Mouse (Mus musculus): ENCODE data around the gene Idi2. TPM values are rescaled to one million over a fixed set of nuclear protein-coding genes. Genes with fewer than 3 reads are reported as not detected.
"Not testable (repeated sequence)": the region's sequence is repeated elsewhere in the genome, so short reads cannot be mapped to it uniquely, and the experiment has no call there.

Gene Idi2
- total RNA-seq (2012; rRNA removed) (not detected in 2 replicates), polyA plus RNA-seq (2012; ENCODE audit: insufficient read depth in 1 of 2, insufficient read length in 2 of 2, low read depth in 1 of 2, low replicate concordance in 2 of 2, missing spikeins in 1 of 2) (under 1 TPM in 1 of 2 experiments, not detected in 1; 0.07 TPM)

- not testable (repeated sequence) for H3K4me3 ChIP-seq (ENCODE audit: control insufficient read depth in 1 of 2, insufficient read depth in 1 of 2, low read depth in 2 of 2, low read length in 2 of 2); H3K4me1 ChIP-seq (ENCODE audit: control insufficient read depth in 1 of 2, insufficient read depth in 2 of 2, low read length in 2 of 2); H3K9ac ChIP-seq (ENCODE audit: control insufficient read depth, low read depth, low read length, poor library complexity, severe bottlenecking); H3K36me3 ChIP-seq (ENCODE audit: control insufficient read depth in 1 of 2, insufficient read depth in 2 of 2, low read length in 2 of 2); H3K9me3 ChIP-seq (replicated peaks; ENCODE audit: insufficient read depth, low read length); DNase-seq (ENCODE audit: low read depth, low spot score); H3K79me2 ChIP-seq (ENCODE audit: control insufficient read depth, insufficient read depth, low read length, poor library complexity); H3K27ac ChIP-seq (ENCODE audit: control insufficient read depth, low read depth, low read length); H3K27me3 ChIP-seq (ENCODE audit: control insufficient read depth in 1 of 2, insufficient read depth in 2 of 2, low read length in 2 of 2)
These were observed at the start of gene Idi2 for GRCm38 (mm10) chr13:8952563-8952962. Gene Idi2 (plus strand): TSS chr13:8952863.

- not testable (repeated sequence) for H3K27ac ChIP-seq (ENCODE audit: control insufficient read depth, low read depth, low read length); H3K4me1 ChIP-seq (ENCODE audit: control insufficient read depth in 1 of 2, insufficient read depth in 2 of 2, low read length in 2 of 2); H3K4me3 ChIP-seq (ENCODE audit: control insufficient read depth in 1 of 2, insufficient read depth in 1 of 2, low read depth in 2 of 2, low read length in 2 of 2); H3K9ac ChIP-seq (ENCODE audit: control insufficient read depth, low read depth, low read length, poor library complexity, severe bottlenecking); H3K9me3 ChIP-seq (replicated peaks; ENCODE audit: insufficient read depth, low read length); DNase-seq (ENCODE audit: low read depth, low spot score); H3K36me3 ChIP-seq (ENCODE audit: control insufficient read depth in 1 of 2, insufficient read depth in 2 of 2, low read length in 2 of 2); H3K27me3 ChIP-seq (ENCODE audit: control insufficient read depth in 1 of 2, insufficient read depth in 2 of 2, low read length in 2 of 2); H3K79me2 ChIP-seq (ENCODE audit: control insufficient read depth, insufficient read depth, low read length, poor library complexity)
These were observed 46.7 kb upstream of the Idi2 start for GRCm38 (mm10) chr13:8905986-8906385.

- not testable (repeated sequence) for H3K27me3 ChIP-seq (ENCODE audit: control insufficient read depth in 1 of 2, insufficient read depth in 2 of 2, low read length in 2 of 2); H3K4me1 ChIP-seq (ENCODE audit: control insufficient read depth in 1 of 2, insufficient read depth in 2 of 2, low read length in 2 of 2); DNase-seq (ENCODE audit: low read depth, low spot score); H3K9ac ChIP-seq (ENCODE audit: control insufficient read depth, low read depth, low read length, poor library complexity, severe bottlenecking); H3K79me2 ChIP-seq (ENCODE audit: control insufficient read depth, insufficient read depth, low read length, poor library complexity); H3K9me3 ChIP-seq (replicated peaks; ENCODE audit: insufficient read depth, low read length); H3K27ac ChIP-seq (ENCODE audit: control insufficient read depth, low read depth, low read length); H3K4me3 ChIP-seq (ENCODE audit: control insufficient read depth in 1 of 2, insufficient read depth in 1 of 2, low read depth in 2 of 2, low read length in 2 of 2); H3K36me3 ChIP-seq (ENCODE audit: control insufficient read depth in 1 of 2, insufficient read depth in 2 of 2, low read length in 2 of 2)
These were observed 38.8 kb upstream of the Idi2 start for GRCm38 (mm10) chr13:8913890-8914289.

- H3K4me1 ChIP-seq (ENCODE audit: control insufficient read depth in 1 of 2, insufficient read depth in 2 of 2, low read length in 2 of 2) = no peaks in the 10 kb centered on the region
- H3K4me3 ChIP-seq (ENCODE audit: control insufficient read depth in 1 of 2, insufficient read depth in 1 of 2, low read depth in 2 of 2, low read length in 2 of 2) = no peak overlapping the region
- H3K9ac ChIP-seq (ENCODE audit: control insufficient read depth, low read depth, low read length, poor library complexity, severe bottlenecking) = no peak overlapping the region
- no peaks in the 10 kb centered on the region for H3K79me2 ChIP-seq (ENCODE audit: control insufficient read depth, insufficient read depth, low read length, poor library complexity)
- TF ChIP-seq USF1 (IDR thresholded peaks at IDR 0.05; ENCODE audit: low read depth, low read length) (no peak), MAZ (IDR thresholded peaks at IDR 0.05; ENCODE audit: low read depth, low read length) (no peak), MYC (IDR thresholded peaks at IDR 0.05; ENCODE audit: low read depth, low read length) (no peak), RCOR1 (IDR thresholded peaks at IDR 0.05; ENCODE audit: low read depth, low read length) (no peak)
- peaks cover 0 to 7% of the 10 kb centered on the region in 2 experiments; a peak in 2 of 4 replicates for H3K27me3 ChIP-seq (ENCODE audit: control insufficient read depth in 1 of 2, insufficient read depth in 2 of 2, low read length in 2 of 2)
- no peak overlapping the region for H3K27ac ChIP-seq (ENCODE audit: control insufficient read depth, low read depth, low read length)
- no peaks in the 10 kb centered on the region for H3K36me3 ChIP-seq (ENCODE audit: control insufficient read depth in 1 of 2, insufficient read depth in 2 of 2, low read length in 2 of 2)
- DNase-seq (ENCODE audit: low read depth, low spot score) = peak; percentile 48
- H3K9me3 ChIP-seq (replicated peaks; ENCODE audit: insufficient read depth, low read length) = no peaks in the 10 kb centered on the region
These were observed 19.2 kb upstream of the Idi2 start for GRCm38 (mm10) chr13:8933499-8933898.

GRCm38 (mm10) chr13:8937611-8938140 lies 15.0 kb upstream of the Idi2 start:
- H3K9ac ChIP-seq (ENCODE audit: control insufficient read depth, low read depth, low read length, poor library complexity, severe bottlenecking); H3K79me2 ChIP-seq (ENCODE audit: control insufficient read depth, insufficient read depth, low read length, poor library complexity); H3K36me3 ChIP-seq (ENCODE audit: control insufficient read depth in 1 of 2, insufficient read depth in 2 of 2, low read length in 2 of 2); H3K27me3 ChIP-seq (ENCODE audit: control insufficient read depth in 1 of 2, insufficient read depth in 2 of 2, low read length in 2 of 2); H3K9me3 ChIP-seq (replicated peaks; ENCODE audit: insufficient read depth, low read length); H3K4me1 ChIP-seq (ENCODE audit: control insufficient read depth in 1 of 2, insufficient read depth in 2 of 2, low read length in 2 of 2); DNase-seq (ENCODE audit: low read depth, low spot score); H3K27ac ChIP-seq (ENCODE audit: control insufficient read depth, low read depth, low read length); H3K4me3 ChIP-seq (ENCODE audit: control insufficient read depth in 1 of 2, insufficient read depth in 1 of 2, low read depth in 2 of 2, low read length in 2 of 2): not testable (repeated sequence)

- not testable (repeated sequence) for H3K4me3 ChIP-seq (ENCODE audit: control insufficient read depth in 1 of 2, insufficient read depth in 1 of 2, low read depth in 2 of 2, low read length in 2 of 2); H3K9ac ChIP-seq (ENCODE audit: control insufficient read depth, low read depth, low read length, poor library complexity, severe bottlenecking); H3K27me3 ChIP-seq (ENCODE audit: control insufficient read depth in 1 of 2, insufficient read depth in 2 of 2, low read length in 2 of 2); H3K27ac ChIP-seq (ENCODE audit: control insufficient read depth, low read depth, low read length); H3K36me3 ChIP-seq (ENCODE audit: control insufficient read depth in 1 of 2, insufficient read depth in 2 of 2, low read length in 2 of 2); DNase-seq (ENCODE audit: low read depth, low spot score); H3K79me2 ChIP-seq (ENCODE audit: control insufficient read depth, insufficient read depth, low read length, poor library complexity); H3K9me3 ChIP-seq (replicated peaks; ENCODE audit: insufficient read depth, low read length); H3K4me1 ChIP-seq (ENCODE audit: control insufficient read depth in 1 of 2, insufficient read depth in 2 of 2, low read length in 2 of 2)
These were observed 11.6 kb upstream of the Idi2 start for GRCm38 (mm10) chr13:8941110-8941509.

GRCm38 (mm10) chr13:8941701-8942100 lies 11.0 kb upstream of the Idi2 start:
- not testable (repeated sequence) for H3K9ac ChIP-seq (ENCODE audit: control insufficient read depth, low read depth, low read length, poor library complexity, severe bottlenecking); H3K9me3 ChIP-seq (replicated peaks; ENCODE audit: insufficient read depth, low read length); DNase-seq (ENCODE audit: low read depth, low spot score); H3K27me3 ChIP-seq (ENCODE audit: control insufficient read depth in 1 of 2, insufficient read depth in 2 of 2, low read length in 2 of 2); H3K79me2 ChIP-seq (ENCODE audit: control insufficient read depth, insufficient read depth, low read length, poor library complexity); H3K4me3 ChIP-seq (ENCODE audit: control insufficient read depth in 1 of 2, insufficient read depth in 1 of 2, low read depth in 2 of 2, low read length in 2 of 2); H3K27ac ChIP-seq (ENCODE audit: control insufficient read depth, low read depth, low read length); H3K4me1 ChIP-seq (ENCODE audit: control insufficient read depth in 1 of 2, insufficient read depth in 2 of 2, low read length in 2 of 2); H3K36me3 ChIP-seq (ENCODE audit: control insufficient read depth in 1 of 2, insufficient read depth in 2 of 2, low read length in 2 of 2)
